Mouse (Mus musculus) ES-E14 (cell line): ENCODE measurements at regions not wholly inside any gene's neighbourhood (a gene's known extent, or its start where the extent isn't known, plus 50 kb on each side); places are given as distances from the start of the nearest gene placed in this dataset.

ENCODE experiments used
- DNase-seq: peaks from one replicate; pipeline ENCODE4 v3.0.0-alpha.2; 2013; ENCODE audit warnings: low read depth, low spot score
- H3K27ac ChIP-seq: 2 replicates; pipeline ENCODE4 v1.5.1; 2012; ENCODE audit warnings: low read depth, mild to moderate bottlenecking, low read length, moderate library complexity, mixed read lengths; ENCODE audit not compliant: poor library complexity, insufficient read depth, severe bottlenecking
- H3K36me3 ChIP-seq: 2 replicates; pipeline ENCODE4 v1.6.1; 2012; ENCODE audit warnings: mild to moderate bottlenecking, low read length, moderate library complexity, mixed read lengths; ENCODE audit not compliant: control insufficient read depth, poor library complexity, insufficient read depth, severe bottlenecking
- H3K4me1 ChIP-seq, 2 experiments: fragments of 150-350 bp in 1 of 2; sonication (generic) in 1 of 2; 2 replicates each; pipeline ENCODE4 v1.6.1; 2012; ENCODE audit warnings: low read length in 2 of 2, mild to moderate bottlenecking in 1 of 2, mixed read lengths in 1 of 2; ENCODE audit not compliant: control insufficient read depth in 2 of 2, insufficient read depth in 2 of 2, poor library complexity in 1 of 2
- H3K4me3 ChIP-seq, 2 experiments: fragments of 150-350 bp in 1 of 2; sonication (generic) in 1 of 2; 2 replicates each; pipeline ENCODE4 v1.5.1; 2012; ENCODE audit warnings: low read length in 2 of 2, low read depth in 1 of 2, mild to moderate bottlenecking in 1 of 2, mixed read lengths in 1 of 2; ENCODE audit not compliant: insufficient read depth in 1 of 2, poor library complexity in 1 of 2, severe bottlenecking in 1 of 2
- H3K9ac ChIP-seq: 2 replicates; pipeline ENCODE4 v1.6.1; 2012; ENCODE audit warnings: low read depth, mild to moderate bottlenecking, low read length, mixed read lengths; ENCODE audit not compliant: poor library complexity, insufficient read depth, severe bottlenecking
- H3K9me3 ChIP-seq: fragments of 150-350 bp; sonication (generic); 2 replicates; pipeline ENCODE4 v1.6.1; 2012; ENCODE audit warnings: low read depth, mild to moderate bottlenecking, low read length; ENCODE audit not compliant: control insufficient read depth, insufficient read depth
- CHD2 ChIP-seq: IDR thresholded peaks from 2 replicates; pipeline ENCODE4 v1.6.1; 2014; ENCODE audit warnings: mild to moderate bottlenecking, low read depth, low read length, inconsistent platforms
- HCFC1 ChIP-seq: IDR thresholded peaks from 2 replicates; pipeline ENCODE4 v1.6.1; 2012; ENCODE audit warnings: low read length, inconsistent platforms, borderline replicate concordance; ENCODE audit not compliant: insufficient read depth
- MAFK ChIP-seq: IDR thresholded peaks from 2 replicates; pipeline ENCODE4 v1.6.1; 2014; ENCODE audit warnings: mild to moderate bottlenecking, low read depth, low read length, inconsistent platforms; ENCODE audit not compliant: insufficient read depth
- ZC3H11A ChIP-seq: IDR thresholded peaks from 2 replicates; pipeline ENCODE4 v1.6.1; 2012; ENCODE audit warnings: low read depth, mild to moderate bottlenecking, inconsistent platforms, low read length, borderline replicate concordance
- ZNF384 ChIP-seq: IDR thresholded peaks from 2 replicates; pipeline ENCODE4 v1.6.1; 2012; ENCODE audit warnings: low read depth, low read length, inconsistent platforms
- in situ Hi-C, 2 experiments: fragments of 600-800 bp; cut with MboI; formaldehyde crosslinking; loops; one replicate each; pipeline ENCODE4 v1.15.1; 2025; ENCODE audit warnings: low sequenced_read_pairs in 2 of 2, inconsistent platforms in 1 of 2; ENCODE audit not compliant: unreplicated experiment in 2 of 2

- no peaks in the 10 kb centered on the region for H3K4me1 ChIP-seq
- TF ChIP-seq HCFC1, result no peak
- no peak for TF ChIP-seq CHD2
- no peak for TF ChIP-seq ZNF384
- no peak for TF ChIP-seq ZC3H11A
- TF ChIP-seq MAFK, result no peak
- no peak overlapping the region for H3K9ac ChIP-seq
- H3K36me3 ChIP-seq, result no peaks in the 10 kb centered on the region
- H3K27ac ChIP-seq, result no peak overlapping the region
- H3K4me3 ChIP-seq, result no peak overlapping the region
- H3K9me3 ChIP-seq, result no peaks in the 10 kb centered on the region
- in situ Hi-C loops, result no loop called here
- no peak for DNase-seq
Observed at GRCm38 (mm10) chr11:92967288-92967687, 130.5 kb upstream of the Car10 start.

DNA sequence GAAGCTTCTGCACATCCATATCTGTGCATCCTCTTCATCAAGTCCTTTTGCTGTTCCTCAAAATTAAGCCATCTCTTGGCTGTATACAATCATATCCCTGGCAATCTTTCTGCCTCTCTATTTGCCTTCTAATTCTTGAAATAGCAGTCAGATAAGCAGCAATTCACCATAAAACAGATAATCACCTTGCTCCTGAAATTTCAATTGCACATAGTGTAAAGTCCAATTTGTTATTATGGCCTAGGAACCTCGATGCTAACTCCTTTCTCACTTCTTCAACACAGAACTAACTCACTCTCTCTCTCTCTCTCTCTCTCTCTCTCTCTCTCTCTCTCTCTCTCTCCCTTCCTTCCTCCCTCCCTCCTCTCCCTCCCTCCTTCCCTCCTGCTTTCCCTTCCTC lies 98.2 kb upstream of the Car10 start:
- TF ChIP-seq HCFC1, result no peak
- TF ChIP-seq CHD2, result no peak
- TF ChIP-seq ZC3H11A, result no peak
- no peak for TF ChIP-seq ZNF384
- no peak for TF ChIP-seq MAFK
- no peak overlapping the region for H3K9ac ChIP-seq
- no peaks in the 10 kb centered on the region for H3K4me1 ChIP-seq
- in situ Hi-C loops, result no loop called here
- no peak overlapping the region for H3K4me3 ChIP-seq
- no peak overlapping the region for H3K27ac ChIP-seq
- no peak for DNase-seq
- no peaks in the 10 kb centered on the region for H3K36me3 ChIP-seq
- no peaks in the 10 kb centered on the region for H3K9me3 ChIP-seq

DNA sequence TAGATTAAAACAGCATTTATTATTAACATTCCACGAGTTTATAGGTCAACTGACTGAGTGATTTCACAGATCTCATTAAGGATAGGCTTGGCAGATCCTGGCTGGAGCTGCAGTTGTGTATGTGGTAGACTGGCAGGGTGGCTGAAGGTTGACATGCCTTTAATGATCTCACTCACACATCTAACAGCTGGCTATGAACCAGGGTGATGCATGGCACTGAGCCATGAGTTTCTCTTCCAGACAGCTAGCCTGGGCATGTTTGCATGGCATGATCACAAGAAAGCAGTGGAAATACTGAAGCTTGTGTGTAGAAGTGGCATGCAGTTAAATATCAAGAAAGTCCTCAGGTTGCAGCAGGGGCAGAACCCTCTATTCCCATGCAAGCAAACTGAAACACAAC lies 91.8 kb upstream of the Car10 start:
- Histone ChIP-seq H3K9ac (no peak overlapping the region), H3K36me3 (no peaks in the 10 kb centered on the region), H3K4me1 (no peaks in the 10 kb centered on the region), H3K27ac (no peak overlapping the region), H3K9me3 (no peaks in the 10 kb centered on the region), H3K4me3 (no peak overlapping the region)
- TF ChIP-seq CHD2 (no peak), ZC3H11A (no peak), ZNF384 (no peak), MAFK (no peak), HCFC1 (no peak)
- in situ Hi-C loops, result no loop called here
- DNase-seq, result no peak

GRCm38 (mm10) chr11:93025981-93026380 lies 71.8 kb upstream of the Car10 start:
- no peaks in the 10 kb centered on the region for H3K36me3 ChIP-seq
- H3K4me1 ChIP-seq, result no peaks in the 10 kb centered on the region
- no peaks in the 10 kb centered on the region for H3K9me3 ChIP-seq
- H3K9ac ChIP-seq, result no peak overlapping the region
- no peak for DNase-seq
- in situ Hi-C loops, result no loop called here
- no peak overlapping the region for H3K27ac ChIP-seq
- no peak overlapping the region for H3K4me3 ChIP-seq
- TF ChIP-seq HCFC1, result no peak
- no peak for TF ChIP-seq MAFK
- no peak for TF ChIP-seq ZC3H11A
- no peak for TF ChIP-seq CHD2
- TF ChIP-seq ZNF384, result no peak

DNA sequence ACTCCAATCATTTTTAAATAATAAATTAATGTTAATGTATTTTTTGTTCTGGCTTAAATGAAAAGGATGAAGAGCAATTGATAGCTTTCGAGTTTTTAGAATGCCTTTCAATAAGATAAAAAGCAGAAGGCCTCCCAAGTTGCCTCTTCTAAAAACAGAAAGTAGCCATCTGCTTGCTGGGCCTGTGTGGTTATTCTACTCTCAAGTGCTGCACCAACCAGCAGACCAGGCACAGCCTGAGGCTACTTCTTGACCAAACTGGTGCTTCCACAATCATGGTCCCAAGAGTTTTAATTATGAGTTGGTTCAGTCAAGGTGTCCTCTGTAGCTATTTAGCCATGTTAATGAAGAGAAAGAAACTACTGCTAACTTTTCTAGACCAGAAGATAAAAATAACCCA lies 62.3 kb upstream of the Car10 start:
- Histone ChIP-seq H3K4me3 (no peak overlapping the region), H3K27ac (no peak overlapping the region), H3K4me1 (no peaks in the 10 kb centered on the region), H3K36me3 (no peaks in the 10 kb centered on the region), H3K9ac (no peak overlapping the region), H3K9me3 (no peaks in the 10 kb centered on the region)
- in situ Hi-C loops, result no loop called here
- no peak for DNase-seq
- TF ChIP-seq CHD2 (no peak), ZC3H11A (no peak), HCFC1 (no peak), MAFK (no peak), ZNF384 (no peak)
